Comparison of ENCODE assay signal across 20 mouse cellular contexts in genomic region chr16:93075488-93075887, GRCm38 (mm10).
"Had no signal": no experiment of that assay in that cellular context is flagged by ENCODE, and none has a peak within 500 bp of the region (broad histone marks: within the 10 kb centered on the region; RNA-seq: fewer than 3 reads in every experiment).

No protein-coding gene starts in this region.

- H3K9ac ChIP-seq: liver, embryonic 13.5 days; neural tube, embryonic 15.5 days had no signal

- H3K27me3 ChIP-seq: neural tube, embryonic 15.5 days had no signal

- ATAC-seq: intestine, embryonic 16.5 days had no signal

- H3K4me2 ChIP-seq: liver, embryonic 13.5 days; midbrain, embryonic 11.5 days; neural tube, embryonic 15.5 days had no signal

- H3K27ac ChIP-seq: liver, embryonic 13.5 days; neural tube, embryonic 15.5 days had no signal

- H3K4me1 ChIP-seq: liver, embryonic 13.5 days had no signal

- H3K9me3 ChIP-seq: liver, embryonic 13.5 days; neural tube, embryonic 15.5 days had no signal

- H3K36me3 ChIP-seq: liver, embryonic 13.5 days; neural tube, embryonic 15.5 days had no signal

- H3K4me3 ChIP-seq: liver, embryonic 13.5 days; myocyte; neural tube, embryonic 15.5 days had no signal

- DNase-seq: kidney, adult 18-20 months; kidney, adult 9 months; kidney, postnatal 14 days; kidney, postnatal 4 days; left cerebral cortex, postnatal 4 days; liver, embryonic 13.5 days; lung, adult 2 months; lung, postnatal 14 days; lung, postnatal 4 days; midbrain, embryonic 14.5 days; retina, postnatal 1 day; right cerebral cortex, postnatal 25 days; spleen, adult 18-20 months; thymus, adult 18-20 months; thymus, postnatal 14 days; thymus, postnatal 4 days had no signal
